Mouse (Mus musculus): ENCODE data around the gene Hlcs. TPM values are rescaled to one million over a fixed set of nuclear protein-coding genes. Genes with fewer than 3 reads are reported as not detected.

The Hlcs gene
- total RNA-seq, 2 experiments from 2014 or later = 16.8 to 17.7 TPM

DNA sequence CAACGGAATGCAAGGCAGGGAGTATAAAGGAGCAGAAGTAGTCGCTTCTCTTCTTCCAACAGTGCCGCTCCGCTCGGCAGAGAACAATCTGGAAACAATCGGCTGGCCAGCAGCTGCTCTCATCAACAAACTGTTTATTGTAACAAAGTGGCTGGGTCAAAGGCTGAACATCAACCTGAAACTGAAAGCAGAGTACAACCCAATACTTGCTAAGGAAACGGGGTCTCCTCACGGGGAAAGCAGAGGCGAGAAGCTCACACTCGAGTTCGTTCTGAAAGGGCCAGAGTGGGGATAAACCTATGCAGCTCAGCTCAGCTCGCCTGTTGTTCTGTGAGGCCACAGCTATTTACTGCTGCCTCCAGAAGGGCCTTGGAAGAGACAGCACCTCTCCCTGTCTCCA, 63.2 kb downstream of the Hlcs start:
- no peak for DNase-seq (ENCODE audit: low spot score in 2 of 2)

DNA sequence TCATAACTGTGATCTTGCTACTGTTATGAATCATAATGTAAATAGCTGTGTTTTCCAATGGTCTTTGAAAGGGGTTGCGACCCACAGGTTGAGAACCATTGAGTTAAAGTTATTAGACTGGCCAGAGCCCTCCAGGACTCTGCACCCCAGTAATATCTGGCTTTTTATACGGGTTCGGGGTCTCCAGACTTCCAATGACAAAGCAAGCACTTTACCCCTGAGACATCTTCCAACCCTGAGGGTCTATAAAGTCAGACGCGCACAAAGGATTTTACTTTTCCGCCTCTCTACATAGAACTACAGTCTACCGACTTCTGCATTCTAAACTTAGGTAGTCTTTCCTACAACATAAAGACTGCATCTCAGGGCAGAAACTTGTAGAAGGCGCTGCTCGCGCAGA, 63.7 kb downstream of the Hlcs start:
- no peak for DNase-seq (ENCODE audit: low spot score in 2 of 2)

DNA sequence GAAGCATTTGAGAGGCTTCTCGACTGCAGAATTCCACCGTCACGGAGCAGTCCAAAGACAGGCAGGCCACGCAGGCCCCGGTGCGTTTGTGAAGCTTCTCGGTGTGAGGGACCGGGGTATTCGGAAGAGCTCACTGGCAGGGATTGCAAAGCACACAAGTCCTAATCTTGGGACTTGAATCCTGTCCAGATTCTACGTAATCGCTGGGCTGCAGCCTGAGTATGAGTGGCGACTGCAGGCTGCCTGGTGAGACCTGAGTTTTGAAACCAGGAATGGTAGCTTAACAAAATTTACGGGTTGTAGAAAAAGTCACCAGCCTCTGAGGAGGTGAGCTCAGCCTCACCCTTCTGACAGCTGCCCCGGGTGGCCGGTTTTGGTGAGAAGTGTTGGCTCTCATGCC, 64.7 kb downstream of the Hlcs start:
- no peak for DNase-seq (ENCODE audit: low spot score in 2 of 2)

DNA sequence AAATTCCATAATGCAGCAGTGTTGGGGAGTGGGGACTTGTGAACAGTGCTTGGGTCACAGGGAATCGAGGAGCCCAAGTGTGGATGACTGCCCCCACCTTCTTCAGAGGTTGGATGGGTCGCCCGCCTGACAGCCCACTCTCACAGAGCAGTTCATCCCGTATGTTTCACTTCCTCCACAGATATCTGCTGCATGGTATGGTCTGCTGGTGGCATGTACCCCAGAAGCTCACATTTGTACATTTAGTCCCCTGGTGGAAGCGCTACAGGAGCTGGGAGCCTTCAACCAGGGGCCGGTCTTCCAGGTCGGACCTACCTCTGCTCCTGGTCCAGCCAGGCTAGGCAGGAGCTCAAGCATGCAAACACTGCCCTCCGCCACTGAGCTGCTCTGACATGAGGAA, 66.4 kb downstream of the Hlcs start:
- no peak for DNase-seq (ENCODE audit: low spot score in 2 of 2)

DNA sequence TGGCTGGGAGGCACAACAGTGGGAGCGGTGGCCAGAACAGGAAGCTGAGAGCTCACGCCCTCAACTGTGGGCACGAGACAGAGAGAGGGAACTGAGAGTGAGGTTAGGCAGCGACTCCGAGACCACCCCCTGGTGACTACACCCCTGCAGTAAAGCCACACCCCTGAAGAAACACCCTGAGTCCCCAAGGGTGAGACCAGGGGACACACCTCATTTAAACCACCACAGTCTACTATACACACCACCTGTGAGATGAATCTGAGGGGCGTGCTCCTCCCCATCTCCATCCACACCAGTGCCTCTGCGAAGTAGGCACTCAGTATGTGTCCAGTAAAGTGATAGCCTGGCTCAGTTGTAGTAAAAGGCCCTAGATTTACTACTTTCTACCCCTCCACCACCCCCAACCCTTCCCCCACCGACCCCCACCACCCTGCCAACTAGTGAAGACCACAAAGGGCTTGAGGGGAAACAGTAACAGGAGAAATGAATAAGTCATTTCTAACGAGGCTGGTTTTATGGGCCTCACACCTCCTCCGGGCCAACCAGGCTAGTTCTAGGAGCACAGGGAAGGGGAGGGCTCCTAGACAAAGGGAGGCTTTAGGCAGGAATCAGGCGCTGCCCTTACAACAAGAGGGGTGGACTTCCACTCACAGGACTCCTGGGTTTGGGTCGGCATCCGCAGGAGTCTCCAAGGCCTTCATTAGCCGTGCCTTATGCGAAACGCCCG, 67.2 kb downstream of the Hlcs start:
- no peak for DNase-seq (ENCODE audit: low spot score in 2 of 2)

DNA sequence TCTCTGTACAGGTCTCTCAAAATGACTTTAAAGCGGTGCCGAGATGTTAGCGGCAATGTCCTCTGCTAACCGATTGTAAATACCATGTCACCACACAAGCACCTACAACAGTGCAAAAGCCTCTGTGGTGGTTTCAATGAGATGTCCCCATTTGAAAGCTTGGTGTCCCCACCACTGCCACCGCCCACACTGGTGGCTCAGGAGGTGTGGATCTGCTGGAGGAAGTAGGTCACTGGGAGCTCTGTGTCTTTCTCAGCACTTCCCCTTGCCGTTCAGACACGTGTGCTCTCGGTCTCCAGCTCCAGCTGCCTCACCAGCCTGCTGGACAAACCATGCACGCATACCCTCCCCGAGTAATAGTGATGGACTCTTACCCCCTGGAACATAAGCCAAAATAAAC, 72.2 kb downstream of the Hlcs start:
- DNase-seq (ENCODE audit: low spot score in 2 of 2) = peak in 1 of 2 experiments; percentile 42

DNA sequence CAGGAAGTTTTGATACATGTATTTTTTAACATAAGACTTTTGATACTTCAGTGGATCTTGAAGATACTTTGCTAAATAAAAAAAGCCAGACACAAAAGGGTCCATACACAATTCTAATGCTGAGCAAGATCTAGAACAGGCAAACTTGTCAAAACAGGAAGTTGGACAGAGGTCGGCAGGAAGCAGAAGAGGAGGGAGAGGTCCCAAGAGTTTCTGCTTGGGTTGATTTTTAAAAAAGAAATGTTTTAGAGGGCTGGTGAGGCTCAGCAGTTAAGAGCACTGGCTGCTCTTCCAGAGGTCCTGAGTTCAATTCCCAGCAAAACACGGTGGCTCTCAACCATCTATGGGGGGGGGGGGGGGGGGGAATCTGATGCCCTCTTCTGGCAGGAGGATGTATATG, 73.2 kb downstream of the Hlcs start:
- DNase-seq (ENCODE audit: low spot score in 2 of 2) = no peak

DNA sequence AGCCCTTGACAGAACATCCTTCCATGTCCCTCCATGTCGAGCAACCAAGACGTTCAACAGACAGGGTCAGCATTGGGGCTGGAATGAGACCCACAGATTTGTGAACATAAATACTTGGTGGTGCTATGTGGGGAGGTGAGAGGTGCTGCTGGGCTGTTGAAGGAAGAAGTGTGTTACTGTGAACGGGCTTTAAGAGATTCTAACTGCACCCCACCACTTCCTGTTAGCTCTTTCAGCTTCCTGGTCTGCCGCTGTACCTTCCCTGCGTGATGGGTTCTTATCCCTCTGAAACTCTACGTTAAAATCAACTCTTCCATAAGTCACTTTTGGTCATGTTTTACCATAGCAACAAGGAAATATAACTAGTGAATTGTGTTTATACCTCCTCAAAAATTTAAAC, 73.8 kb downstream of the Hlcs start:
- no peak for DNase-seq (ENCODE audit: low spot score in 2 of 2)

DNA sequence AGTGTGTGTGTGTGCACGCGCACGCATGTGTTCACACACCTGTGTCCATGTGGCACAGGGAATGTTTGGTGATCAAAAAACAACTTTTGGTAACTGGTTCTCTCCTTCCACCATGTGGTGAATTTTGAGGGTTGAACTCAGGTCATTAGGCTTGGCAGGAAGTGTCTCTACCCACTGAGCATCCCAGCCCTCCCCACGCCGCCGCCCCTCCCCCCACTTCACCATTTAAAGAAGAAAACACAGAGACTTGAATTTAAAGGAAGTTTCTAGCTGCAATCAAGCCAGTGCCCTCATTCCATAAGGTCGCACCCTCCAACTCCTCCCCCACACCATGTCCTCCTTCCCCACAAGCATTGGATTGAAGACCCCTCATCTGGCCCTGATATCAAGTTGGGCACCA, 74.2 kb downstream of the Hlcs start:
- DNase-seq (ENCODE audit: low spot score in 2 of 2) = no peak

DNA sequence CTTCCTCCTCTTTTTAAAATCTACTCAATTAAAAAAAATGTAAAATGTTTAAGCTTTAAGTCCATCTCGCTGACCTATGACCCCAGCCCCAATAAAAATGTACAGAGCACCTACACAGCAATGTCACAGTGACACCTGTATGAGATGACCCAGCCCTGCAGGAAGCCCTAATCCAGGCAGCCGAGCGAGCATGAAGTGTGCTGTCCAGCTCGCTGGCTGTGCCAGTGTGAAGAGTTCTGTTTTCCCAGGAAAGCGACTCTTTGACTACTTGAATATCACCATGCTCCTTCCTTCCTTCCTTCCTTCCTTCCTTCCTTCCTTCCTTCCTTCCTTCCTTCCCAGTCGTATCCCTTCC, 76.3 kb downstream of the Hlcs start:
- DNase-seq (ENCODE audit: low spot score in 2 of 2) = no peak

DNA sequence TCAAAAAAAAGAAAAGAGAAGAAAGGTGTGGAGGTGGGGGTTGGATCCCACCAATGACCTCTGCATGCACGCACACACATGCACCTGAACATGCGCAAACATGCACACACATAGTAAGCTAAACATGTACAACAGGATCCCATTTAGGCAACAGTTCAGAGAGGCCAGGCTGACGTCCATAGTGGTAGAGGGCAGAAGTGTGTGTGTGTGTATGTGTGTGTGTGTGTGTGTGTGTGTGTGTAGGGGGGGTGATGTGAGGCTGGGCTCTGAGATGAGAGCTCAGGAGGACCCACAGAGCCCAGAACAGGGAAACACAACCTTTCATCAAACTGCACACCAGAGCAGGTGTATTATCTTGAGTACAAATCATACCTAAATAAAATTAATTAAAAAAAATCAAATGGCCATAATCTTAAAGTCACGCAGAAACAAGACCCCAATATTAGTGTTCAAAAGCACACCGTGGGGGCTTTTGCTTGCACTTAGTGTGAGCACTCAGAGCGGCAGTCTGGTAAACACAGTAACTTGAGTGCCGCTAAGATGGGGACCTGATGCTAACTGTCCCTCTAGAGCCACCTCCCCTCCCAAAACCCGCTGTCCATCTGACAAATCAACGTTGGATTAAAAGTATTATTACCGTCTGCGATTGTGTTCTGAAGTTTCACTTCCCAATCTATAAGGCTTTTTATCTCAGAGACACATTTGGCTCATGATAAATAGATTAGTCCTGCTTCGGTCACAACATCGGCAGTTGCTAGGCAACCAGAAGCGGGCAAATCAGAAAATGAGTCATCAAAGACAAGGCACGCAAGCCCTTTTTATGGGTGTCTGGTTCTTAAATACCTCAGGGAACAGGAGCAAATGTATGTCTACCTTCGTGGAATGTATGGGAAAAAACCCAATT, 76.9 kb downstream of the Hlcs start:
- DNase-seq (ENCODE audit: low spot score in 2 of 2) = peak; percentile 23 to 41

DNA sequence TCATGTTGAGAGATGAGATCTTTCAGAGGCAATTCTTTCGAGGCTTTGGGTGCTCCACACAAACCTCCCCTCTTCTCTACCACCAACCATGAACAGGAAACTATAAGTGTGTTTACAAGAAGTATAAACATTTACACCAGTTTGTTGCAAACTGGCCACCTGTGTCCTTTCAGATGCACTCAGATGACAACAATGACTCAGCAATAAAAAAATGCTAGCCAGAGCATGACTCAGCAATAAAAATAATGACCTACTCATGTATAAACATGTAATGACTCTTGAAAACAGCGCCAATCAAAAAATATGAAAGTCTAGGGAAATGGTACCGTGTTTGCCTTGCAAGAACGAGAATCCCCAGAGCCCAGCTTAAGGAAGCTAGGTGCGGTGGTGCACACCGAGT, 77.7 kb downstream of the Hlcs start:
- DNase-seq (ENCODE audit: low spot score in 2 of 2) = no peak

DNA sequence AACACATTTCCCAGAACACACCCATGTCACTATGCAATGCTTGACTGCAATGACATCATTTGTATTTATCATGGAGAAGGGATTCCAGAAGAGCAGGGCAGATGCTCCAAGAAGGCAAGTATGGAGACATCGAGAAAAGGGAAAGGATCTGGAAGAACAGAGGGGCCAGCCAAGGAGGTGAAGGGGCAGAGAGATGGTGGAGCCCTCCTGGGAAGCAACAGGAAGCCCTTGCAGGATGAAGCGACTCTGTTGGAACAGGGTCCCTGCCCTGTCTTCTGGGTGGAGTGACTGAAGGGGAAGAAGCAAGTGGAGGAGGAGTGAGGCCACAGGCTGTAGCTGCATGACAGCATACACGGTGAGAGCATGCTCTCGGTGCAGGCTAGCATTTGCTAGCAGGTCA, 79.2 kb downstream of the Hlcs start:
- DNase-seq (ENCODE audit: low spot score in 2 of 2) = no peak

DNA sequence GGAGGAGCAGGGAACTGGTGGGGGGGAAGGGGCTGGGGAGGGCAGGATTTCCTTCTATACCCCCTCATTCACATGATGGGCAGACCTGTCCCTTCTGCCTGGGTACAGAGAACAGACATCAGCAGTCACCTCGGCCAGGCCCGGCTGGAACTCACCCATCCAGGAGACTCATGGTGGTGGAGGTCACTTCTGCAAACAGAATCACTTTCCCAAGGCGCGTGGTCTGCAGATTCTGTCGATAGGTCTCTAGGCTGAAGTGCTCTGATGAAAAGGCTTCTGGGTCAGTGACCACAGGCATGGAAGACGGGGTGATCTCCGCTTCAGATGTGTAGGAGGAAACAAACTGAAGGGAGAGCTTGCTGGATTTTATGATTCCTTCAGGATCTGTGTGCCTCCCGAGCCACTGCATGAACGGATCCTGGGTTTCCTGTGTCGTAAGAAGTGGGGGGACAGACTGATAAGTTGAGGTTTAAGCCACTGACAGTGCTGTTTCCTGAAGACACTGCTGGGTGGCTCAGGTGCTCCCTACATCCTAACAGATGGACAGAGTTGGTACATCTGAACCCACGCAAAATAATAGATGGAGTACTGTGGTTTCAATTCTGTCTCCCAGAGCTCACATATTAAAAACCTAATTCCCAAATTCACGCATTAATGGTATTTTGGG, 82.3 kb downstream of the Hlcs start:
- no peak for DNase-seq (ENCODE audit: low spot score in 2 of 2)

DNA sequence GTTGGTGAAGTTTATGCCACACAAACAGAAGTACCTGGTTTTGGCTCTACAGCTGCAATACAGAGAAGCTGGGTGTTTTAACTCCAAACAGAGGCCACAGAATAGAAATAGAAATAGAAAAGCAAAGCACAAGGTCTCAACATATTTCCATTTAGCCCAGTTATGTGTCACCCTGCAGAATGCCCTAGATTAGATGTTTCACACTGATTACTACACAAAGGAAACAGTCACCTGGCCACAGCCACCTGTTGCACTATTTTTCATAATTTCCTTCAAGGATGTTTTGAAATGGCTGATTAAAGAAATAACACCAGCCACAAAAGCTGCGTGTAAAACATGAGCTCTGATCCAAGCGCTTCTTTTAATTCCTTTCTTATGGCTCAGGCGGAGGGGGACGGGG, 82.9 kb downstream of the Hlcs start:
- no peak for DNase-seq (ENCODE audit: low spot score in 2 of 2)

DNA sequence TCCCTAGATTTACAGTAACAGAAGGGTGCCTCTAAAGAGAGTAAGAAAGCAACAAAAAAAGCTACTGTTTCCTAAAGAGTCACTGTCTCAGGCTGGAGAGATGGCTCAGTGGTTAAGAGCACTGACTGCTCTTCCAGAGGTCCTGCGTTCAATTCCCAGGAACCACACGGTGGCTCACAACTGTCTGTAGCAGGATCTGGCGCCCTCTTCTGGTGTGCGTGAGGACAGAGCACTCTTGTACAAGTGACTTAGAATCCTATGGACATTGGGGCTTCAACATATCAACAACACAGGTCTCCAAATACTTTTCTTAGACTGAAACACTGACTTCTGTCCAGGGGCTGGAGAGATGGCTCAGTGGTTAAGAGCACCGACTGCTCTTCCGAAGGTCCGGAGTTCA, 83.5 kb downstream of the Hlcs start:
- no peak for DNase-seq (ENCODE audit: low spot score in 2 of 2)

DNA sequence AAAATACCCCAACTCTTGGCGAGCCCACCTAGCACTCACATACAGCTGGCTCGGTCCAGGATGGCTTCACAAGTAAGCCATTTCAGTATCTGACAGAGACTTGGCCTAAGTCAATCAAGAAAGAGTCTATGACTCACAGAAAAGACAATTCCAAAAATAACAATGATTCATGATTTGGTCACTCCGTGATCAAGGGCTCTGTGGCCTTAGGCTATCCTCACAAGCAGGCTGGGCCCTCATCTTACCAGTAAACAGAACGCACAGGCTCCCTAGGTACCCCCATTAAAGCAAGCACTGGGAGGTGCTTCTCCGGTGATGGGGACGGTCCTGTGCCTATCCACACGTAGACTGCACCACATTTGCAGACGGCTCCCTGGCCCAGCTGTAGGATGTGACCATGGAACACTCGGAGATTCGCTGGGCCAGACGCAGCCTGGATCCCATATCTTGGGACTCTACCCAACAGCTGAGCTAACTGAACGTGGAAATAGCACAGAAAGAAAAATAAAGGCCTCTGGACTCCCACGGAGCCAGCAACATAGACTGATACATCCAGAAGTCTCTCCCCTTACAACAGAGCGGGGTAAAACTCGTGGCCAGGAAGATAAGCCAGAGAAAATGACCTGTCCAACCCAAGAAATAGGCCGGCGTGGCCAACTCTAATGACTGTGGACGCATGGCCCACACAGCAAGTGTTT, 84.4 kb downstream of the Hlcs start:
- no peak for DNase-seq (ENCODE audit: low spot score in 2 of 2)

DNA sequence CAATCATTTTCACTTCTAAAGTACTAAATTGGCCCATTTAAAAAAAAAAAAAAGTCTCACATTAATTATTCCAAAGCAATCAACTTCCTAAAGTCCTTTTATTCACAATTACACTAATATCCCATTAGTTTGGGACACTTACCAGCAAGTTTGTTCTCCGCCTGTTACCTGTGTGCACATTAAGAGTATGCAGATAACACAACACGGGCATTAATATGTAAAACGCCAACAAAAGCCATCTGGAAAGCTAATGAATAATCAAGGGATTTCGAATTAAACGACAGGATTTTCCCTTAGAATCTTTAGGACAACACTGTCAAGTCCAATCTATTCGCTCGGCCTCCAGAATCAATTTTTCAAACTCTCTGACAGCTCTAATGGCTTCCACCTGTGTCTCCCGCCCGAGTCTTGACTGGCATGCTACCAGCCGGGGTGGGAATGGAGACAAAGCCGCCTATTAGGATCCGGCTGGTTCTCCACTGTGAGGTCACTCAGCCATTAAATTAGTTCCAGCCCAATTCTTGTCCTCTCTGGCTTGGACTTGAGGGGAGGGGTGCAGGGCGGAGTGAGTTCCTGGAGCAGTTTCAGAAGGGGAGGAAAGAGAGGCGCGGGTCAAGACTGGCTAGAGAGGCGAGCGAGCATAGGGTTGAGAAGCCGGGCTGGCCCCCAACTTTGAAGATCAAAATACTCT, 85.9 kb downstream of the Hlcs start:
- peak; percentile 18 to 27 for DNase-seq (ENCODE audit: low spot score in 2 of 2)

DNA sequence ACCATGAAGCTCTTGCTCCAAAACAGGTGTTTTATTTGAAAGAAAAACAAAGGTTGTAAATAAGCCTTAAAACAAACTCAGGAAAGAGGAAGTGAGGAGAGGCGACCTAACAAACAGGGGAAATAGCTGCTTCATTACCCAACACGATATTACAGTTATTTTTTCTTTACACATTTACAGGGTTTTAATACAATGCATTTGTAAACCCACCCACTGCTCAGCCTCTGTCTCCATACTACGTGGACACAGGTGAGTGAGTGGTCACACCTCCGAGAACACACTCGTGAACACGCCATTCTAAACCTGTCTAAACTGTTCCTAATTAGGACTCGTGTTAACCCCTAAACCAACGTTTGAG, 90.0 kb downstream of the Hlcs start:
- DNase-seq (ENCODE audit: low spot score in 2 of 2) = no peak

DNA sequence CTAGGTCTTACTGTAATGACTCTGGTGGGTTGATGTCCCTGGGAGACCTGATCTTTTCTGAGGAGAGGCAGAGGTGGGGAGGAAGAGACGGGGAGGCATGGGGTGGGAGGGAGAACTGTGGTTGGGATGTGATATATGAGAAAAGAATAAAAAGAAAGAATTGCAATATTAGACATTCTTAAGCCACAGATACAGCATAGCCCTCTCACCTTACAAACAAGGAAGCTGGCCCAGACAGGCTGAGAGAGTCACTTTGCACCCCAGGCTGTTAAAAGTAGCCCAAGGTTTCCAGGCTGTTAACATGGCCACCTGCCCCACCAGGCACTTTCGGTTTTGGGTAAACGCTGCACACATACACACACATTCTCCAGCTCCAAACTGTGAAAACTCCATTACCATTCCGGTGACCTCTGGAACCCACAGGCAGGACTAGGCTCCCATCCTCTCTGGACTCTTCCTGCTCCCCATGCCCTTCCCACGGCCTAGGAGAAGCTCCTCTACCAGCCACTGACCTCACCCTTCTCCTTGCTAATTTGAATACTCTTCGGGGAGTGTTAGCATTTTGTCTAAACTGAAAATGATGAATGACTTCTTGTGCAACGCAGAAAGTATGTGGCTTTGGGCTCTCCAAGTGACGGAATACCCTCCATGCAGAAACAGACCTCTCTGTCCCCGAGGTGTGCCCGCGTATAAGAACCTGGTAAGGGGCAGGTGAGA, 90.6 kb downstream of the Hlcs start:
- no peak for DNase-seq (ENCODE audit: low spot score in 2 of 2)
